Mouse (Mus musculus) thymus, postnatal 4 days (tissue): ENCODE measurements around the gene Nes.

Source experiments
- DNase-seq: peaks from one replicate; pipeline ENCODE4 v3.0.0; 2021

The Nes gene

DNA sequence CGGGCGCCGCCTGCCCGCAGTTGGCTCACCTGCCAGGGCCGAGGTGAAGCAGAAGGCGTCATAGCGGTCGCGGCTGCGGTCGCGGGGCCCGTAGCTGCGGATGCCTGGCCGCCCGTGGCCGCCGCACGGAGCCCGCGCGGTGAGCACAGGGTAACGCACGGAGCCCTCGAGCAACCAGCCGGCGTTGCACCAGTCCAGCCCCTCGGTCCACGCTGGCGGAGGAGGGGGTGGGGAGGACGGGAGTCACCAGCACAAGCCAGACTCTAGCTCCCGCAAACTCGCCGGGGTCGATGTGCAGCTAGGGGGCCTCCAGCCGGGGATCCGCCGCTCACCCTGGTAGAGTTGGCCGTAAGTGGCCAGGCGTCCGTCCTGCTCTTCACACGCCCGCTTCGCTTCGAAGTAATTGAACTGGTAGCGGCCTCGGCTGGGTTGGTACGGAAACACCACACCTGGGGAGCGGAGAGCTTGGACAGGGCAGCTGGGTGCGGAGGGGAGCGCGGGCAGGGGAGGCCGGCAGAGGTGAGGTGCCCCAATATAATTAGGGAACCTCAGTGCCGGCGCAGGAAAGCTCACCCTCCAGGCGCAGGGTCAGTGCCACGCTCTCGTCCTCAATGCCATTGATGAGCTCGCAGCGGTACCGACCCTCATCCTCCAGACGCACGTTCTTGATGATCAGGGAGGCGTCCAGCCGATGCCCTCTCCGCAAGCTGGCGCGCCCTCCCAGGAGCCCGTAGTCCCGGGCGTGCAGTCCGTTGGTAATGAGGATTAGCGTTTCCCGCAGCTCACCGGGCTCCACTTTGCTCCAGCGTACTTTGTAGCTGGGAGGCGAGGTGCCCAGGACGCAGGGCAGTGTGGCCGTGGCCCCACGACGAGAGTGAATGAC is 52.6 kb downstream of the Nes start:
- no peak for DNase-seq

DNA sequence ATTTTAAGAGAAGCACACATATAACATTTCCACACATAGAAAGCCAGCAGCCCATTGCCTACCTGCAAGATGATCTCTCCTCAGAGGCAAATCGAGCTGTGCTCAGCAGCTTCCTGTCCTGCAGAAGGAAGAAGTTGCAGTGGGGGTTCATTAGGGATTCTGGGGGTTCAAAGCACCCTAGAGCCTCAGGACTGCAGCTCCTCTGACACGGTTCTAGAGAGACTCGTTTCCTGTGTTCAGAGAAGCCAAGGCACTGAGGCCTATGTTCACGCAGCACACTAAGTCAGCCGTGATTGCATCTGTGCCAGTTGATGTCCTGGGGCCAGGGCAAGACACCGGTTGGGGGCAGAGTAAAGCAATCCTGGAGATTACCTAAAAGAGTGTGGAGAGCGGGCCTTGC is 55.9 kb downstream of the Nes start:
- DNase-seq = no peak

DNA sequence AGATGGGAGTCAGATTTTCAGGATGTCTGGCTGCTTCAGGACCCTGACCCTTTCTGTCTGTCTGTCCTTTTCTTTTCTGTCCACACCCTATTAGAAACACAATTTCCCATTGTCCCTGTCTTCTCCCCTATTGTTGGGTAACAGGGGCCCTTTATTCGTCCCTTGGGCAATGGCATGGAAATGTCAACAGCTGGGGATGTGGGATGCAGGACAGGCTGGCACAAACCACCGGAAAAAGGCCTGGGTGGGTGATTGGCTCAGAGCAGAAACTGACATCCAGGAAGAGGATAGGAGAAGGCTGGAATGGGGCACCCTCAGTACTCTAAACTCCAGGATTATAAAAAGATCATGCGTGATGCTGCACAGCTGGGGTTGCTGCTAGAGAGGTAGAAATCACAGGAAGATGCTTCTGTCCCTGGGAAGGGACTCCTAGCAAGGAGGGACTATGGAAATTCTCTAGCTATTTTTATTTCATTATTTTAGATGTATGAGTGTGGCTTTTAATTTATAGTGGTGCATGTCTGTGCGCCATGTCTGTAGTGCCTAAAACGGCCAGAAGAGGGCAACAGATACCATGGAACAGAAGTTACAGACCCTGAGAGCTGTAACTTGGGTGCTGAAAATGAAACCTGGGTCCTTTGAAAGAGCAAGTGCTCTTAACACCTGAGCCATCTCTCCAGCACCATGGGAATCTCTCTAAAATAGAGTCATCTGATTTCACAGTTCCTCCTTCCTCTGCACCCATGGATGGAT is 56.7 kb downstream of the Nes start, which contains the start of gene Hapln2:
Gene Hapln2 (minus strand): TSS at position 150 of the 753 bp plus-strand sequence.
- DNase-seq = peak; percentile 54
